Mouse (Mus musculus) MEL (cell line): ENCODE results near the gene Ica1l.

Source experiments
- CHD2 ChIP-seq: IDR thresholded peaks from 2 replicates; pipeline ENCODE4 v1.6.1; 2011; ENCODE audit warnings: low read length, improper control_type of control experiment
- CTCF ChIP-seq, 3 experiments: IDR thresholded peaks in 2 of 3; conservative IDR thresholded peaks in 1 of 3; 2 replicates each; pipeline ENCODE4 v1.5.1; 2011 to 2012; ENCODE audit warnings: low read length in 3 of 3, low read depth in 2 of 3, mild to moderate bottlenecking in 2 of 3, improper control_type of control experiment in 1 of 3, inconsistent platforms in 1 of 3, mixed read lengths in 1 of 3, moderate library complexity in 1 of 3; ENCODE audit not compliant: control insufficient read depth in 1 of 3, insufficient read depth in 1 of 3, poor library complexity in 1 of 3, severe bottlenecking in 1 of 3
- ELF1 ChIP-seq: IDR thresholded peaks from 2 replicates; pipeline ENCODE4 v1.6.1; 2014; ENCODE audit warnings: low read depth, mild to moderate bottlenecking, inconsistent platforms, low read length, improper control_type of control experiment, moderate library complexity
- EP300 ChIP-seq, 2 experiments: IDR thresholded peaks; 2 replicates each; pipeline ENCODE4 v1.6.1; 2011; ENCODE audit warnings: improper control_type of control experiment in 2 of 2, low read length in 2 of 2, low read depth in 1 of 2, mild to moderate bottlenecking in 1 of 2
- GATA1 ChIP-seq: IDR thresholded peaks from 2 replicates; pipeline ENCODE4 v1.6.1; 2011; ENCODE audit warnings: low read depth, low read length, improper control_type of control experiment
- HCFC1 ChIP-seq: IDR thresholded peaks from 2 replicates; pipeline ENCODE4 v1.6.1; 2012; ENCODE audit warnings: low read depth, mild to moderate bottlenecking, inconsistent platforms, low read length, improper control_type of control experiment, moderate library complexity
- JUND ChIP-seq: IDR thresholded peaks from 2 replicates; pipeline ENCODE4 v1.6.1; 2011; ENCODE audit warnings: low read depth, mild to moderate bottlenecking, improper control_type of control experiment, low read length
- MAX ChIP-seq: IDR thresholded peaks from 2 replicates; pipeline ENCODE4 v1.6.1; 2011; ENCODE audit warnings: low read length, improper control_type of control experiment
- NRF1 ChIP-seq: IDR thresholded peaks from 2 replicates; pipeline ENCODE4 v1.6.1; 2014; ENCODE audit warnings: low read depth, mild to moderate bottlenecking, inconsistent platforms, low read length, improper control_type of control experiment, moderate library complexity; ENCODE audit not compliant: poor library complexity, insufficient read depth, severe bottlenecking
- POLR2AphosphoS2 ChIP-seq: IDR thresholded peaks from 2 replicates; pipeline ENCODE4 v1.6.1; 2011; ENCODE audit warnings: low read length, improper control_type of control experiment
- RCOR1 ChIP-seq: IDR thresholded peaks from 2 replicates; pipeline ENCODE4 v1.6.1; 2012; ENCODE audit warnings: low read depth, mild to moderate bottlenecking, inconsistent platforms, low read length, improper control_type of control experiment
- SMC3 ChIP-seq: IDR thresholded peaks from 2 replicates; pipeline ENCODE4 v1.6.1; 2011; ENCODE audit warnings: low read depth, low read length, improper control_type of control experiment
- USF1 ChIP-seq: IDR thresholded peaks from 2 replicates; pipeline ENCODE4 v1.6.1; 2014; ENCODE audit warnings: low read depth, mild to moderate bottlenecking, inconsistent platforms, low read length, improper control_type of control experiment, moderate library complexity

- TF ChIP-seq HCFC1 (no peak), CHD2 (no peak), NRF1 (no peak), GATA1 (no peak), CTCF (IDR thresholded peaks at IDR 0.05 in 2 of 3, conservative IDR thresholded peaks at IDR 0.05 in 1 of 3; ENCODE audit: control insufficient read depth in 1 of 3, insufficient read depth in 1 of 3, low read depth in 2 of 3, low read length in 3 of 3, poor library complexity in 1 of 3, severe bottlenecking in 1 of 3) (no peak), MAX (no peak), RCOR1 (no peak), USF1 (no peak), ELF1 (no peak), JUND (no peak), EP300 (IDR thresholded peaks at IDR 0.05; ENCODE audit: low read depth in 1 of 2, low read length in 2 of 2) (no peak), SMC3 (no peak), POLR2AphosphoS2 (no peak)
Measured at GRCm38 (mm10) chr1:59986626-59987025, 56.4 kb downstream of the Ica1l start.
